Mouse (Mus musculus) heart, adult 2 months (tissue): ENCODE measurements around the gene Eif3f. TPM values are rescaled to one million over a fixed set of nuclear protein-coding genes. Genes with fewer than 3 reads are reported as not detected.

Source experiments
- DNase-seq, 2 experiments: peaks; one replicate each; pipeline ENCODE4 v3.0.0; 2021
- H3K27ac ChIP-seq: fragments of 200-600 bp; 2 replicates; pipeline ENCODE4 v1.8.1; 2022
- H3K27me3 ChIP-seq: fragments of 200-500 bp; 2 replicates; pipeline ENCODE4 v1.6.1; 2012; ENCODE audit warnings: mild to moderate bottlenecking, low read length, inconsistent platforms, mixed read lengths; ENCODE audit not compliant: control insufficient read depth, insufficient read depth
- H3K36me3 ChIP-seq: fragments of 200-500 bp; 2 replicates; pipeline ENCODE4 v1.6.1; 2012; ENCODE audit warnings: low read length, inconsistent platforms; ENCODE audit not compliant: control insufficient read depth, insufficient read depth
- H3K4me1 ChIP-seq: fragments of 200-500 bp; 2 replicates; pipeline ENCODE4 v1.6.1; 2011; ENCODE audit warnings: low read length; ENCODE audit not compliant: control insufficient read depth, insufficient read depth
- H3K4me3 ChIP-seq: fragments of 200-600 bp; 2 replicates; pipeline ENCODE4 v1.8.1; 2022
- H3K79me2 ChIP-seq: fragments of 200-500 bp; replicated peaks from 2 replicates; pipeline ENCODE4 v1.6.1; 2012; ENCODE audit warnings: mild to moderate bottlenecking, inconsistent platforms, low read length, moderate library complexity, mixed read lengths; ENCODE audit not compliant: control insufficient read depth, insufficient read depth
- H3K9ac ChIP-seq: fragments of 200-500 bp; 2 replicates; pipeline ENCODE4 v1.6.1; 2012; ENCODE audit warnings: low read depth, mild to moderate bottlenecking, control low read depth, inconsistent platforms, low read length, mixed read lengths
- CTCF ChIP-seq: fragments of 200-600 bp; IDR thresholded peaks from 2 replicates; pipeline ENCODE4 v1.8.1; 2022; ENCODE audit warnings: antibody characterized with exemption, mild to moderate bottlenecking, moderate library complexity
- EP300 ChIP-seq: fragments of 200-500 bp; IDR thresholded peaks from 2 replicates; pipeline ENCODE4 v1.6.1; 2011; ENCODE audit warnings: low read depth, low read length, control low read depth; ENCODE audit not compliant: insufficient read depth
- POLR2A ChIP-seq: fragments of 200-500 bp; IDR thresholded peaks from 2 replicates; pipeline ENCODE4 v1.6.1; 2011; ENCODE audit warnings: mild to moderate bottlenecking, low read depth, low read length, control low read depth; ENCODE audit not compliant: insufficient read depth
- WGBS: fragments of 180-500 bp; shearing (Covaris S2); methylation state at CpG from one replicate; pipeline ENCODE4 v1.1.7; 2018; 5-methylcytosine and 5-hydroxymethylcytosine counted together
- intact Hi-C: fragments of 180-260 bp; cut with DNase I; formaldehyde crosslinking; loops from one replicate; pipeline ENCODE4 v1.15.1; 2025
- polyA plus RNA-seq: library from polyadenylated mRNA; depleted of rRNA; stranded (reverse); fragments of >200 nt; gene quantifications from 2 replicates; pipeline ENCODE4 v1.2.3, GENCODE M21; 2012
- total RNA-seq, 2 experiments: library from RNA; stranded (reverse); gene quantifications; 2 replicates each; pipeline ENCODE4 v1.2.3; 2021

The Eif3f gene
- total and polyA plus RNA-seq, 3 experiments, result 72.8 to 97.2 (median 78.6) TPM

DNA sequence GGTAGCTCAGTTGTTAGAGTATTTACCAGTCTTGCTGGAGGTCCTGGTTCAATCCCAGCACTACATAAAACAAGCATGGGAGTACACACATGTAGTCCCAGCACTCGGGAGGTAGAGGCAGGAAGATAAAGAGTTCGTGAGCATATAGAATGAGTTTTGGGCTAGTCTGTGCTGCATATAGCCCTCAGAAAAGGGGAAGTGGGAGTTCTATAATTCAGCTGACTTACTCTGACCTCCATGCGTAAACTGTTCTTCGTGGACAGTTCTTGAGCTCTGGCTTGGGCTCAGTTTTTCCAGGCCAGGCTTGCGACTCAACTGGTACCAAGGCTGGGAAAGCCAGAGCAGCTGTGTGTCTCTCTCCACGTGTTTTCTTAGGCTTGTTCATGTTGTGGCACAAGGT is 18.6 kb downstream of the Eif3f start:
- TF ChIP-seq POLR2A, result no peak
- TF ChIP-seq CTCF, result no peak
- TF ChIP-seq EP300, result no peak
- no peaks in the 10 kb centered on the region for H3K79me2 ChIP-seq
- no peaks in the 10 kb centered on the region for H3K36me3 ChIP-seq
- H3K27me3 ChIP-seq, result peaks cover 11% of the 10 kb centered on the region
- H3K9ac ChIP-seq, result no peak overlapping the region
- no peak for DNase-seq
- intact Hi-C loops, result no loop called here
- no peaks in the 10 kb centered on the region; the same call in 1 of the 2 replicates for H3K4me1 ChIP-seq
- WGBS, result 74% methylated on average over 6 of the region's 6 CpGs
- H3K4me3 ChIP-seq, result no peak overlapping the region
- H3K27ac ChIP-seq, result no peak overlapping the region

DNA sequence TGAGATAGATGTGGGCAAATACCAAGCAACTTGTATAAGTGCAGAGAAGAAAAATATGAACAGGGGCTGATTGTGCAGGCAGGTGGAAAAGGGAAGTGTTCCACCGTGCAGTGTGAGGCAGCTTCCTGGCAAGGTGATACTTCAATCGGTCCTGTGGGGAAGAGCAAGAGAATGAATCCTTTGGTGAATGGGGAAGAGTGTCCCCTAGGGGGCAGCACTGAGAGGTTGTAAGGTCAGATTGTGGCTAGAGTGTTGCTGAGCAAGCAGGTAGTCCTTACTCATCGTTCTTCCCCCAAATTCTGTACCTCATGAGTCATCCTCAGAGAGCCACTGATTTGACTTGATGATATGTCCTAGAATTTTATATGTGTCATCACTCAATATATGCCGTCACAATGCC is 20.0 kb downstream of the Eif3f start:
- Histone ChIP-seq H3K4me1 (no peaks in the 10 kb centered on the region; the same call in 1 of the 2 replicates), H3K36me3 (no peaks in the 10 kb centered on the region), H3K27ac (no peak overlapping the region), H3K4me3 (no peak overlapping the region), H3K27me3 (peaks cover 11% of the 10 kb centered on the region), H3K9ac (no peak overlapping the region), H3K79me2 (no peaks in the 10 kb centered on the region)
- 39% methylated on average over 4 of the region's 4 CpGs for WGBS
- no peak for DNase-seq
- intact Hi-C loops, result no loop called here
- TF ChIP-seq CTCF (peak; percentile 59), EP300 (no peak)

DNA sequence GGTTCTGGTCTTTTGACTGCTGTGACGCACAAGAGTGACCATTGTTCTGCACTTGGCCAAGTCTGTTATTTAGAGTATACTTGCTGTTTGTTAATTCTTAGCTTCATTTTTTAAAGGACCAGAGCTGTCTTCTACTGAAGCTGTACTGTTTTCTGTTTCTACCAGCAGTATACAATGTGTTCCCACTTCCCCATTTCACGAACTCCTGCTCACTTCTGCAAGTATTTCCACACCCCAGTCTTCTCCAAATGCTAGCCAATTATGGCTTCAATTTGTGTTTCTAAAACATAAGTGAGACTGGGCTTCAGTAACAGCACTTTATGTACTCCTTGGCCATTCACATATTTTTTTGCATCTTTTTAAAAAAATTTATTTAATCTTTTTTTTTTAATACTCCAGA is 23.5 kb downstream of the Eif3f start:
- WGBS, result 56% methylated on average over 2 of the region's 2 CpGs
- TF ChIP-seq EP300 (no peak), CTCF (no peak), POLR2A (no peak)
- intact Hi-C loops, result no loop called here

DNA sequence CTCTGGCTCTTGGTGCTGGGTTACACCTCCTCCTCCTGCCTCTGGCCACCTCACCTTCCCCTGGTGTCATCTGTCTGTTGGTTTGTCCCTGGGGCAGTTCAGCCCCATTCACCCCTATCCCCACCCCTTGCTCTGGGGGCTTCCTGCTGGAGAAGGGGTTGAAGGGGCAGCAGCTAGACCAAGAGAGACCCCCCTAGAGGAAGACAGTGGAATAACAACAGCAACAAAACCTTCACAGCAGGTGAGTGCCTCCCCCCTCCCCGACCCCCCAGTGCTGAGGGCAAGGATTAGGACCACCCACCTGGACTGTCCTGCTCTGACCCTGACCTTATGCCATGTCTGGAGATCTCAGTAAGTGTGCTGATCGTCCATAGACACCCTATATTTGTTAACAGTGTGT is 31.8 kb downstream of the Eif3f start:
- Histone ChIP-seq H3K27ac (no peak overlapping the region), H3K27me3 (no peaks in the 10 kb centered on the region), H3K36me3 (no peaks in the 10 kb centered on the region), H3K4me1 (no peaks in the 10 kb centered on the region), H3K4me3 (no peak overlapping the region), H3K79me2 (no peaks in the 10 kb centered on the region), H3K9ac (no peak overlapping the region)
- intact Hi-C loops, result no loop called here
- DNase-seq, result no peak
- TF ChIP-seq POLR2A (no peak), CTCF (peak; percentile 49)
- 23% methylated on average over 2 of the region's 2 CpGs for WGBS

More for the DNA sequence above, 23.5 kb downstream of the Eif3f start:
- H3K27me3 ChIP-seq, result no peaks in the 10 kb centered on the region
- DNase-seq, result no peak
- H3K4me3 ChIP-seq, result no peak overlapping the region
- no peaks in the 10 kb centered on the region for H3K79me2 ChIP-seq
- no peak overlapping the region for H3K27ac ChIP-seq
- no peaks in the 10 kb centered on the region for H3K36me3 ChIP-seq
- no peaks in the 10 kb centered on the region for H3K4me1 ChIP-seq
- H3K9ac ChIP-seq, result no peak overlapping the region

GRCm38 (mm10) chr7:108966742-108967362 is 32.6 kb downstream of the Eif3f start:
- Histone ChIP-seq H3K79me2 (no peaks in the 10 kb centered on the region), H3K27me3 (no peaks in the 10 kb centered on the region), H3K4me1 (no peaks in the 10 kb centered on the region), H3K27ac (no peak overlapping the region), H3K9ac (no peak overlapping the region), H3K36me3 (no peaks in the 10 kb centered on the region), H3K4me3 (no peak overlapping the region)
- WGBS, result 25% methylated on average over 7 of the region's 7 CpGs
- TF ChIP-seq CTCF, result peak; percentile 93
- no peak for TF ChIP-seq EP300
- peak; percentile 37 to 39 for DNase-seq
- intact Hi-C loops, result loop anchor here (1.0 kb wide), 2 partner anchors 54 to 61 kb away; no protein-coding TSS in a partner anchor

GRCm38 (mm10) chr7:108968201-108968600 is 34.0 kb downstream of the Eif3f start:
- no peak overlapping the region for H3K9ac ChIP-seq
- intact Hi-C loops, result no loop called here
- no peak overlapping the region for H3K4me3 ChIP-seq
- H3K27ac ChIP-seq, result no peak overlapping the region
- H3K79me2 ChIP-seq, result no peaks in the 10 kb centered on the region
- no peaks in the 10 kb centered on the region for H3K36me3 ChIP-seq
- WGBS, result 25% methylated on average over 6 of the region's 6 CpGs
- no peaks in the 10 kb centered on the region for H3K4me1 ChIP-seq
- H3K27me3 ChIP-seq, result no peaks in the 10 kb centered on the region
- TF ChIP-seq POLR2A (no peak), EP300 (no peak), CTCF (no peak)
- DNase-seq, result no peak
